Mouse (Mus musculus): ENCODE data around the gene Nell2.
A peak's percentile ranks its signal among the peaks of the same experiment; 100 is the strongest.
"Not testable (repeated sequence)": the region's sequence is repeated elsewhere in the genome, so short reads cannot be mapped to it uniquely, and the experiment has no call there.

The Nell2 gene

DNA sequence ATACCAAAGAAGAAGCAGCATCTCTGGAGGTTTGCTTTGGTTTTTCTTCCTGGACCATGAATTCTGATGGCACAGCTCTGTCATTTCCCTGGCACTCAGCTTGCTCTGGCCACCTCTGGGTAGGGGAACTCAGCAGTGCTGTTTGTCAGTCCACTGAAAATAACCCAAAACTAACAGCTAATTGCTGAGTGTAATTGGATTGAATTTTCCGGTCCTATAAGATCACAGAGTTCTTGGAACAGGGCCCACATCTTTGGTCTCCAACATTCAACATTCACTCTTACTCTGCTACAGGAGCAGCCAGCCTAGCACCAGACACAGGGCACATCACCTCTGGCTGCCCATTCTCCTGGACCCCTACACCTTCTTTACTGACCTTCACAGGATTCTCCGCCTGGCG, 287.2 kb downstream of the Nell2 start:
- no peak for DNase-seq (ENCODE audit: low spot score)

- DNase-seq (ENCODE audit: low spot score) = not testable (repeated sequence)
These were observed 291.3 kb downstream of the Nell2 start for GRCm38 (mm10) chr15:95237021-95237420.

GRCm38 (mm10) chr15:95236509-95236908, 291.9 kb downstream of the Nell2 start:
- DNase-seq (ENCODE audit: low spot score) = no peak

- DNase-seq (ENCODE audit: low spot score) = no peak
These were observed 297.2 kb downstream of the Nell2 start for GRCm38 (mm10) chr15:95231171-95231570.

- peak; percentile 25 for DNase-seq (ENCODE audit: low spot score)
These were observed 311.6 kb downstream of the Nell2 start for GRCm38 (mm10) chr15:95216640-95217365.

DNA sequence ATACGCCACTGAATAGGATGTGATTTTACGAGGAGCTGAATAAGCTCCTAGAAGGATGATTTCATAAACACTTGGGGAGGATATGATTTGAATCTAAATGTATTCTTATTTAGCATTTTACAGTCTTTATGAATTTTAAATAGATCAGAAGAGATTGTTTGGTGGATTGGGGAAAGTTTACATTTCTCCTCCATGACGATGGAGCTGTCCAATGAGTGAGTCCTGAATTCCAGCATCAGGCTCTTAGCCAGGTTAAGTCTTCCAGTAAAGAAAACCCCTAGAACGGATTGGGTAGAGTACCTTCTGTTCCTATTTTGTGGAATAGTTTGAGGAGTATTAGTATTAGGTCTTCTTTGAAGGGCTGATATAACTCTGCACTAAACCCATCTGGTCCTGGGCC, 317.8 kb downstream of the Nell2 start:
- DNase-seq (ENCODE audit: low spot score) = no peak

GRCm38 (mm10) chr15:95209186-95209585, 319.2 kb downstream of the Nell2 start:
- DNase-seq (ENCODE audit: low spot score) = no peak

GRCm38 (mm10) chr15:95193661-95194280, 334.6 kb downstream of the Nell2 start:
- no peak for DNase-seq (ENCODE audit: low spot score)

DNA sequence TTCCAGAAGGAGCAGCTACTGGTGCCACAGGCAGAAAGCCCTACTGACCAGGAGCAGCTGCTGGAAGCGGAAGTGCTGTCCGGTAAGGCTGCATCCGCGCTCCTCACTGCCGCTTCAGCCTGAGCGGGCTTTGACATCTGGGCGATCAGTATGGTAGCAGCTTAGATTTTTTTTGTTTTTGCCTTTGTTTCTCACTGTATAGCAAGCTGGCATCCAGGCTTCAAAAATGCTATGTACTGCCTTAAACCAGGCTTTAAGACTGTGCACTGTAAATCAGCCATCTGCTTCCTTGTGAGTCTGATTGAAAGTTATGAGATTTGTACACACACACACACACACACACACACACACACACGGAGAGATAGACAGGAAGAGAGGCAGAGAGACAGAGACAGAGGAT, 335.4 kb downstream of the Nell2 start:
- DNase-seq (ENCODE audit: low spot score) = no peak

DNA sequence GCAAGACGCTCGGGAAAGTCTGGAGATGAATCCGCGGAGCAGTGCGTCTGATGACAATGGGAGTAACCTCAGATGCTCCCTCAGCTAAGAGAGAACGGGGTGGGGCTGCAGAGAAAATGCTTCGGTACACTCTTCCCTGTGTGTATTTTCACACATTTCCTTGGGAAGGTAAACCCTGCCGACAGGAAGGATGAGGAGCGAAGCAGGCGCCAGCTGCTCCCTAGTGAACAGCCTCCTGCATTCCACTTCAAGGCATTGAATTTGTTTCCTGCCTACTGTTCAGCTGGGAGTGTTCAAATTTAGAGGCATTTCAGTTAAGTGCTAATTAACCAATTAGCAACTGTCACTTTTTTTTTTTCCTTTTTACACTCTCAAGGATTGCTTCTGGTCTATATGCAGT, 342.1 kb downstream of the Nell2 start:
- DNase-seq (ENCODE audit: low spot score) = no peak

DNA sequence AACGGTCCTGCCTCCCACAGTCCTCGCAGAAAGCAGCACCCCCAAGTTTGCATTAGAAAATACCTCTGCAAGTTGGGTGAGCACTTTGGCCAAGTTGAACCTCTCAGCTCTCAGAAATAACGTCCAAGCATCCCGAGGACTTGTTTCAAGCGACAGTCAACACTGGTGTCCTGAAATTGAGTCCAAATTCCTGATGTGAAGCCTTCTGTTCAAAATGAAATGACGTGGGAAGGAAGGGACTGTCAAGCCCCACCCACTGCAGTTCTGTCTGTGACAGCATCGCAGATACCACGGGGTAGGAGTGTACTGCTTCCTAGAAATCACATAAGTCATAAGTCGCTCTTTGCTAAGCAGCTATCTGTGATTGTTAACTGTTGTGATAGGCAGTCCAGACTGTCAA, 342.9 kb downstream of the Nell2 start:
- no peak for DNase-seq (ENCODE audit: low spot score)

DNA sequence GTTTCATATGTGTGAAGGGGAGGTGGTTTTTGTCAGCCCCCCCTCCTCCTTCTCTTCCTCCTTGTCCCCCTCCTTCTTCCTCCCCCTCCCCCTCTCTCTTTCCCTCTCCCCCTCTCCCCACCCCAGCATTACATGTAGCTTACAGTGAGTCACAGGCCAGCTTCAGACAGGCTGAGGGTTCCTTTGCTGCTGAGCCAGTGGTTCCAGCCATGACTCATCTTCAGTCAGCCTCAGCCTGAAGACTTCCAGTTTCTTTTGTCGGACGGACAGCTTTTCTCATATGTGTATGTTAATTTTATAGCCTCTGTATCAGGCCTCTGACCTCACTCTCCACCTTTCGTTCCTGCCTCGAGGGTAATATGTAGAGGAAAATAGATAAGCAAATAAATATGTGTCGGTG, 344.9 kb downstream of the Nell2 start:
- DNase-seq (ENCODE audit: low spot score) = no peak

GRCm38 (mm10) chr15:95156828-95157227, 371.5 kb downstream of the Nell2 start:
- DNase-seq (ENCODE audit: low spot score) = no peak

DNA sequence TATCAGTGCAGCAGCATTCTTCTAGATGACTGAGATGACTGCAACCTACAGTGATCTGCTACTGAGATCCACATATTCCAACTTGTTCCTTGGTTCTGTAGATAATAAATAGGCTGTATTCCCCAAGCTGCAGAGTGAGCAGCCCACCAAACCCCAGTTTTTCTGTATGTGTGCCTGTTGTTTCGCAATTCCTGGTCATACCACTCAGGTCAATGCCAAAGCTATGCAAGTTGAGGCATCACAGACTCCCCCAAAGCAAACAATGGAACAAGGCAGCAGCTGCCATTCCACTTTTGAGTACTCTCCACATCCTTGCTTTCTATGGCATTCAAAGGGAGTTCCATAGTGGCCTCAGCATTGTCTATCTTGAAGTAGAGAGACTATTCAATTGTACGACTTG, 383.2 kb downstream of the Nell2 start:
- no peak for DNase-seq (ENCODE audit: low spot score)

DNA sequence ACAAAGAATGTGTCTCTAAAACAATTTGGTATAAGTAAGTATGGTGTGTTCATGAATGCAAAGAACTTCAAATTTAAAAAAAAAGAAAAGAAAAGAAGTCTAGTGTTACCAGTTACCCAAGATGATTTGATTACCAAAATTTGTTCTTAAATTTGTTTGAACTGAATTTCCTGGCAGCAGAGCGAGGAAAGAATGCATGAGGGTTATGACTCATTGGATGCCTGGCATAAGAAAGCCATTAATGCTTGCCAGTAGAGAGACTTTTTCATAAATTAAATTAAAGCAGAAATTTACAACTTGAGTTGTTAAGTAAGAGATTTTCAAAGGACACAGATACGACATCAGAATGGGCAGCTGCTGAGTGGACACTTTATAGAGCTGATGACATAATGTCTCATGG, 384.2 kb downstream of the Nell2 start:
- no peak for DNase-seq (ENCODE audit: low spot score)

- no peak for DNase-seq (ENCODE audit: low spot score)
These were observed 389.5 kb downstream of the Nell2 start for GRCm38 (mm10) chr15:95138709-95139409.

DNA sequence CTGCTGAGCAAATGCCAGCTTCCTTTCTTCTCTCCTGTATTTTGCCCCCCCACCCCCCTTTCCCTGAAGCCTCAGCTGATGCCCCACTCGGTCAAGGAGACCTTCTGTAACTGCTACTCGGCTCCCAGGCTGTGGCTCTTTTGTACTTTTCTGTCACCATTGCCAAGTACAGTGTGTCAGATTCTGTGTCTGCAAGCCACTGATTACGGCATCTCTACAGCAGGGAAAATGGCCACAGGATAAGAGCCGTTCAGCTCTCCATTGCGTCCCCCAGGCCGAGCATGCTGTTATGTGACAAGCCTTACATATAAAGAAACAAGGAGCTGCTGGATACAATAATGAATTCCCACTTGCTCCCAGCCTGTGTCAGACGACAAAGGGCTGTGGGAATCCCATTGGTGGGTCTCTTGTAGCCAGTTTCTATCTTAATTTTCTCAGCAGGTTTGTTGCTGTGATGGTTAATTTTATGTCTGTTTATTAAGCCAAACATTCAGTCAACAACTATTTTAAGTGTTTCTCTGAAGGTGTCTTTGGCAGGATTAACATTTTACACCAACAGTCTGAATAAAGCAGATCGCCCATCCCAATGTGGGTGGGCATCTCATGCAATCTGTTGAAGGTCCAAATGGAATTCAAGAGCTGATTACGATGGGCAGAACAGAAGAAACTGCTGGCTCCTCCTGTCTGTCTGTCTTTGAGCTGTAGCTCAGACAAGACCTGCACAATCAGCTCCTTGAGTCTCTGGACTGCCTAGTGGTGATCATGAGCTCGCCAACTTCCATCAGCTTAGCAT, 391.1 kb downstream of the Nell2 start:
- DNase-seq (ENCODE audit: low spot score) = no peak

GRCm38 (mm10) chr15:95135926-95136609, 392.3 kb downstream of the Nell2 start:
- DNase-seq (ENCODE audit: low spot score) = peak; percentile 36

- DNase-seq (ENCODE audit: low spot score) = no peak
These were observed 397.0 kb downstream of the Nell2 start for GRCm38 (mm10) chr15:95131401-95131800.

DNA sequence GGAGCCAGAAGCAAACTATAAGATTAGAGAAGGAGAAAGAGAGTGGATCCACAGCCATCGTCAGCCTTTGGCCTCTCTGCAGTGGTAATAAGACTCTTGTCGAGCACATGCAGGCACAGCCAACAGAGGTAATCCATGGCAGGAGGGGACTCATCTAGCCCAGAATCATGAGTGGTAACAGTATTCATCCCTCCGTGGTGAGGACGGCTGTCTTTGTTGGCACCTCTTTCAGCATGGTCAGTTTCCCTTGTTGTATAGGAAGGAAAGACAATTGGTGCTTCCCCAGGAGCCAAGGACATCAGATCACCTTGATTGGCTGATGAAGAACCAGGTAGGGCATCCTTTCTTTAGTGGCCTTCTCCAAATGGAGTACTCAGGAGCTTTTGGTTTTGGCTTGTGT, 419.7 kb downstream of the Nell2 start:
- no peak for DNase-seq (ENCODE audit: low spot score)

GRCm38 (mm10) chr15:95107246-95107809, 421.0 kb downstream of the Nell2 start:
- no peak for DNase-seq (ENCODE audit: low spot score)

- DNase-seq (ENCODE audit: low spot score) = no peak
These were observed 426.8 kb downstream of the Nell2 start for GRCm38 (mm10) chr15:95101522-95101921.
